Mouse (Mus musculus) limb, embryonic 15.5 days (tissue): ENCODE measurements at regions not wholly inside any gene's neighbourhood (a gene's known extent, or its start where the extent isn't known, plus 50 kb on each side); places are given as distances from the start of the nearest gene placed in this dataset.

ENCODE experiments used
- ATAC-seq: fragments of 200-750 bp; cut with Nextera tagmentation; 2 replicates; pipeline ENCODE4 v1.8.0; 2017; ENCODE audit warnings: low read depth, moderate TSS enrichment; ENCODE audit not compliant: insufficient number of reproducible peaks, low FRiP score, low TSS enrichment
- H3K27ac ChIP-seq: fragments of 300-500 bp; sonication (generic); 2 replicates; pipeline ENCODE4 v1.5.1; 2015; ENCODE audit warnings: moderate library complexity, mild to moderate bottlenecking, inconsistent platforms
- H3K27me3 ChIP-seq: fragments of 300-500 bp; sonication (generic); 2 replicates; pipeline ENCODE4 v1.6.1; 2015; ENCODE audit warnings: inconsistent platforms
- H3K36me3 ChIP-seq: fragments of 300-500 bp; sonication (generic); 2 replicates; pipeline ENCODE4 v1.6.1; 2015; ENCODE audit warnings: inconsistent platforms
- H3K4me1 ChIP-seq: fragments of 300-500 bp; sonication (generic); 2 replicates; pipeline ENCODE4 v1.6.1; 2015; ENCODE audit warnings: inconsistent platforms
- H3K4me2 ChIP-seq: fragments of 300-500 bp; sonication (generic); 2 replicates; pipeline ENCODE4 v1.6.1; 2015; ENCODE audit warnings: mild to moderate bottlenecking, inconsistent platforms
- H3K4me3 ChIP-seq: fragments of 300-500 bp; sonication (generic); 2 replicates; pipeline ENCODE4 v1.5.1; 2015; ENCODE audit warnings: mild to moderate bottlenecking, inconsistent platforms
- H3K9ac ChIP-seq: fragments of 300-500 bp; sonication (generic); 2 replicates; pipeline ENCODE4 v1.6.1; 2015; ENCODE audit warnings: inconsistent platforms
- H3K9me3 ChIP-seq: fragments of 300-500 bp; sonication (generic); 2 replicates; pipeline ENCODE4 v1.6.1; 2016; ENCODE audit warnings: inconsistent platforms
- WGBS: fragments of 180-500 bp; shearing (Covaris S2); methylation state at CpG from one replicate; pipeline ENCODE4 v1.1.7; 2015; 5-methylcytosine and 5-hydroxymethylcytosine counted together

DNA sequence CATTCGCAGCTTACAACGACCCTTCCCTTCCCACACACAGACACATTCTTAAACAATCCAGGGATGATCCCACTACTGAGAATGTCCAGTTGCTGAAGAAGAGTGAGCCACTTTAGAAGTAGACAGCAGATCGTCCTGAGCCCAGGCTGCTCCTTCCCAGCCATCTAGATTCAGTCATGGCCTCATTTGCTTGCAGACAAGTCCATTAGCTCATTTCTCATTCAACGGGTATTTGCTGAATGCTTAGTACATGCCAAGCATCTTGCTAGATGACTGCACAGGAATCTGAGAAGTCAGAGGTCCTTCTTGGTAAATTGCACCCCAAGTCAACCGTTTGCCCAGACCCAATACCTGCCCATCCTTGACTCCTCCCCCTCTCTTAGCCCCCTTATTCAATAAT, 57.8 kb downstream of the Ier5 start:
- H3K4me2 ChIP-seq, result no peak overlapping the region
- no peak overlapping the region for H3K9ac ChIP-seq
- H3K4me3 ChIP-seq, result no peak overlapping the region
- ATAC-seq, result no peak
- H3K4me1 ChIP-seq, result peaks cover 13% of the 10 kb centered on the region
- no peaks in the 10 kb centered on the region for H3K36me3 ChIP-seq
- H3K27ac ChIP-seq, result no peak overlapping the region
- H3K9me3 ChIP-seq, result no peaks in the 10 kb centered on the region
- WGBS, result 77% methylated on average over 5 of the region's 5 CpGs
- H3K27me3 ChIP-seq, result no peaks in the 10 kb centered on the region

GRCm38 (mm10) chr1:155040939-155041371, 58.5 kb downstream of the Ier5 start:
- no peak overlapping the region for H3K27ac ChIP-seq
- no peaks in the 10 kb centered on the region for H3K9me3 ChIP-seq
- no peaks in the 10 kb centered on the region for H3K36me3 ChIP-seq
- peaks cover 13% of the 10 kb centered on the region for H3K4me1 ChIP-seq
- ATAC-seq, result no peak
- H3K4me3 ChIP-seq, result no peak overlapping the region
- no peak overlapping the region for H3K9ac ChIP-seq
- 37% methylated on average over 1 of the region's 1 CpGs for WGBS
- no peaks in the 10 kb centered on the region for H3K27me3 ChIP-seq
- H3K4me2 ChIP-seq, result no peak overlapping the region

- ATAC-seq, result no peak
Measured at GRCm38 (mm10) chr1:155040086-155040726, 59.2 kb downstream of the Ier5 start.

GRCm38 (mm10) chr1:155038631-155039625, 60.5 kb downstream of the Ier5 start:
- WGBS, result 74% methylated on average over 11 of the region's 11 CpGs
- Histone ChIP-seq H3K4me1 (peaks cover 13% of the 10 kb centered on the region), H3K9ac (no peak overlapping the region), H3K9me3 (no peaks in the 10 kb centered on the region), H3K27ac (no peak overlapping the region), H3K27me3 (no peaks in the 10 kb centered on the region), H3K4me3 (no peak overlapping the region), H3K36me3 (no peaks in the 10 kb centered on the region), H3K4me2 (no peak overlapping the region)
- ATAC-seq, result no peak

More at GRCm38 (mm10) chr1:155040086-155040726, 59.2 kb downstream of the Ier5 start:
- 36% methylated on average over 6 of the region's 9 CpGs for WGBS
- no peaks in the 10 kb centered on the region for H3K27me3 ChIP-seq
- peak overlapping the region; percentile 33; the same call in 1 of the 2 replicates for H3K27ac ChIP-seq
- no peak overlapping the region for H3K4me3 ChIP-seq
- H3K9ac ChIP-seq, result no peak overlapping the region
- H3K9me3 ChIP-seq, result no peaks in the 10 kb centered on the region
- H3K4me1 ChIP-seq, result peaks cover 13% of the 10 kb centered on the region
- H3K36me3 ChIP-seq, result no peaks in the 10 kb centered on the region
- H3K4me2 ChIP-seq, result no peak overlapping the region

GRCm38 (mm10) chr1:155037479-155037878, 62.0 kb downstream of the Ier5 start:
- Histone ChIP-seq H3K4me1 (peaks cover 13% of the 10 kb centered on the region), H3K27ac (no peak overlapping the region), H3K4me2 (no peak overlapping the region), H3K27me3 (no peaks in the 10 kb centered on the region), H3K4me3 (no peak overlapping the region), H3K9me3 (no peaks in the 10 kb centered on the region), H3K36me3 (no peaks in the 10 kb centered on the region), H3K9ac (no peak overlapping the region)
- ATAC-seq, result no peak
- 64% methylated on average over 3 of the region's 3 CpGs for WGBS

DNA sequence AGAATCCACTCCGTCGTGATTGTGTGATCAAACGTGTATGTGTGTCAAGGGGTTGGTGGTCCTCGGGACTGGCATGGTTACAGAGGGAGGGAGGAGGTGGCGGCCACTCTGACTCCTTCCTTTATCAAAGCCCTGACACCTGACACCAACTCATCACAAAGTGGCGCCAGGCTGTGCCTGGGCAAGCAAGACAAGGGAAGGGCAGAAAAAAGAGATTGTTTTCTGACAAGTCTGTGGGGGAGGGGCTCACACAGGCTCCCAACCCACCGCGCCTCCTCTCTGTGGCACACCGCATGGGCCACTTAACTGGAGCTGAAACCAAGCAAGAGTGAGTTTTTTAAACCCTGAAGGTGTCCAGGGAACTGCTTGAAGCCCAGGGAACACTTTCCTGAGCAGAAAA, 68.5 kb downstream of the Ier5 start:
- WGBS, result 17% methylated on average over 9 of the region's 9 CpGs
- Histone ChIP-seq H3K27me3 (0 out of 2 replicates have a peak, but pooled peaks cover 6% of the 10 kb centered on the region), H3K9me3 (no peaks in the 10 kb centered on the region), H3K4me1 (peaks cover 29% of the 10 kb centered on the region), H3K4me2 (no peak overlapping the region), H3K9ac (no peak overlapping the region), H3K36me3 (no peaks in the 10 kb centered on the region), H3K4me3 (no peak overlapping the region), H3K27ac (no peak overlapping the region)
- ATAC-seq, result no peak

DNA sequence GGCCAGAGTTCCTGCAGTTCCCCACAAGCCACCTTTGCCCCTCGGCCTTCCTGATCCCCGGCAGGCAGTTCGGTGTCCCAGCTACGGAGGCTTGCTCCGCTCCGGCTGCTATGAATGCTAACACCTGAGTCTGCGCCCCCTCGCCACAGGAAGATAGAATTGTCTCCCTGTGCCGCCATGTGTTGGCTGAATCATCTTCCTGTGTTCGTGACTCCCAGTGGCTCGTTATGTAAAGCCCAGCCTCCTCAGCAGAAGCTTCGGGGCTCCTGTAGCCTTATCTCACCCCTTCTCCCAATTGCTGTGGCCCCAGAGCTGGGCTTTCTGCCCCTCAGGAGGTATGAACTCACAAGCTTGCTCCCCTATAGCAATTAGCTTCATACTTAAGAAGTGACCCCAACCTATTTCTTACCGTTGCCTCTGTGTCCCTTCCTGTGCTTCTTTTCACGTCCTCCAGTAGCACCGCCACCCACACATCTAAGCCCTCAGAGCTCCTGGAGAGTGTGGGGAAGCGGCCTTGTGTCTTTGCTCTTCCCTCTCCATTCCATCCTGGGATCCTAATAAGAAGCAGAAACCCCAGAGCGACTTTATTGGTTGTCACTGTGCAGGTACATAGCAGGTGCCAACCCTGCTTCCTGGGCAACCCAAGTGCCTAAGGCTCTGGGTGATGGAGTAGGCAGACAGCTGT, 70.1 kb downstream of the Ier5 start:
- Histone ChIP-seq H3K36me3 (no peaks in the 10 kb centered on the region), H3K4me3 (no peak overlapping the region), H3K9ac (no peak overlapping the region), H3K4me2 (0 out of 2 replicates have a peak overlapping the region, but pooled peaks have one; percentile 3), H3K27me3 (0 out of 2 replicates have a peak, but pooled peaks cover 6% of the 10 kb centered on the region), H3K4me1 (peaks cover 30% of the 10 kb centered on the region), H3K27ac (no peak overlapping the region), H3K9me3 (no peaks in the 10 kb centered on the region)
- ATAC-seq, result no peak
- 61% methylated on average over 17 of the region's 17 CpGs for WGBS

DNA sequence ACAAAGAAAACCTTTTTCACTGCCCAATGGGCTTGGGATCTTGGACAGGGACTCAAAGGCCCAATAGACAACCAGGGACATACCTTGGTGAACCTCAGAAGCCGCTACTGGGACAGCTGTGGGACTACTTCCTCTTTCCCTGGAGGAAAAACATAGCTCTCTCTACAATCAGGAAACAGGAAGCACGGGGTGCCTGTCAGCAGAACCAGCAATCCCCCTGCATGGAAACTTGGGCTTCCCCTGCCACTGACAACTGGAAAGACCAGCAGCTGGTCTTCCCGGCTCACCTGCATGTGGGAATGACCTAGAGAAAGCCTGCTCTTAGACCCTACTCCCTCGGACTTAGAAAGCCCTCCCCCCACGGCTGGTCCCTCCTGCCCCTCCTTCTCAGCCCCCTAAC, 70.7 kb downstream of the Ier5 start:
- WGBS, result 35% methylated on average over 5 of the region's 5 CpGs
- no peak overlapping the region for H3K27ac ChIP-seq
- ATAC-seq, result no peak
- H3K36me3 ChIP-seq, result no peaks in the 10 kb centered on the region
- H3K27me3 ChIP-seq, result 0 out of 2 replicates have a peak, but pooled peaks cover 6% of the 10 kb centered on the region
- H3K9me3 ChIP-seq, result no peaks in the 10 kb centered on the region
- H3K9ac ChIP-seq, result no peak overlapping the region
- H3K4me2 ChIP-seq, result 0 out of 2 replicates have a peak overlapping the region, but pooled peaks have one; percentile 3
- H3K4me1 ChIP-seq, result peaks cover 30% of the 10 kb centered on the region
- H3K4me3 ChIP-seq, result no peak overlapping the region

DNA sequence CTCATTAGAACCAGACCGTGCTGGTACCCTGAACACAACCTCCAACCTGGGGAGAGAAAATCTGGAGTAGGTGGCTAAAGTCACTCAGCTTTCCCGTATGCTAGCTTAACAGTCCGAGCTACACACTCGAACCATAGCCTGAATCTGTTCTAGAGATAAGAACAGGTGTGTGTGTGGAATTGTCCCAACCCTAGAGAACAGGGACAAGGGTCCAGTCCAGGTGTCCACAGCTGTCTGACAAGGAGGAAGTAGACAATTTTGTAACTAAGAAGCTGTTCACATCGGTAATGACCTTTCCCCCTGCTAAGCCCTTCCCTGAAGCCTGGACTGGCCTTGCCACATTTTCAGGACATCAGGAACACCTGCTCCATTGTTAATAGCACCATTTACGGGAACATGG, 71.3 kb downstream of the Ier5 start:
- Histone ChIP-seq H3K9ac (no peak overlapping the region), H3K36me3 (no peaks in the 10 kb centered on the region), H3K27me3 (0 out of 2 replicates have a peak, but pooled peaks cover 6% of the 10 kb centered on the region), H3K9me3 (no peaks in the 10 kb centered on the region), H3K4me1 (peaks cover 30% of the 10 kb centered on the region), H3K27ac (no peak overlapping the region), H3K4me3 (no peak overlapping the region), H3K4me2 (no peak overlapping the region)
- no peak for ATAC-seq
- 36% methylated on average over 6 of the region's 6 CpGs for WGBS

- no peak overlapping the region for H3K9ac ChIP-seq
- no peak overlapping the region for H3K4me2 ChIP-seq
- no peak for ATAC-seq
- peaks cover 30% of the 10 kb centered on the region for H3K4me1 ChIP-seq
- H3K9me3 ChIP-seq, result no peaks in the 10 kb centered on the region
- H3K27ac ChIP-seq, result no peak overlapping the region
- 0 out of 2 replicates have a peak, but pooled peaks cover 6% of the 10 kb centered on the region for H3K27me3 ChIP-seq
- H3K36me3 ChIP-seq, result no peaks in the 10 kb centered on the region
- H3K4me3 ChIP-seq, result no peak overlapping the region
- WGBS, result 37% methylated on average over 7 of the region's 8 CpGs
Measured at GRCm38 (mm10) chr1:155027583-155027982, 71.9 kb downstream of the Ier5 start.

- no peaks in the 10 kb centered on the region for H3K9me3 ChIP-seq
- 8% methylated on average over 5 of the region's 5 CpGs for WGBS
- H3K27ac ChIP-seq, result no peak overlapping the region
- no peak for ATAC-seq
- 0 out of 2 replicates have a peak, but pooled peaks cover 6% of the 10 kb centered on the region for H3K27me3 ChIP-seq
- peaks cover 27% of the 10 kb centered on the region for H3K4me1 ChIP-seq
- H3K4me2 ChIP-seq, result no peak overlapping the region
- H3K36me3 ChIP-seq, result no peaks in the 10 kb centered on the region
- H3K9ac ChIP-seq, result no peak overlapping the region
- no peak overlapping the region for H3K4me3 ChIP-seq
Measured at GRCm38 (mm10) chr1:155025862-155026478, 73.5 kb downstream of the Ier5 start.
